Mouse (Mus musculus) ES-E14 (cell line): ENCODE measurements at regions not wholly inside any gene's neighbourhood (a gene's known extent, or its start where the extent isn't known, plus 50 kb on each side); places are given as distances from the start of the nearest gene placed in this dataset.

ENCODE experiments used
- CHD2 ChIP-seq: IDR thresholded peaks from 2 replicates; pipeline ENCODE4 v1.6.1; 2014; ENCODE audit warnings: mild to moderate bottlenecking, low read depth, low read length, inconsistent platforms
- HCFC1 ChIP-seq: IDR thresholded peaks from 2 replicates; pipeline ENCODE4 v1.6.1; 2012; ENCODE audit warnings: low read length, inconsistent platforms, borderline replicate concordance; ENCODE audit not compliant: insufficient read depth
- MAFK ChIP-seq: IDR thresholded peaks from 2 replicates; pipeline ENCODE4 v1.6.1; 2014; ENCODE audit warnings: mild to moderate bottlenecking, low read depth, low read length, inconsistent platforms; ENCODE audit not compliant: insufficient read depth
- ZC3H11A ChIP-seq: IDR thresholded peaks from 2 replicates; pipeline ENCODE4 v1.6.1; 2012; ENCODE audit warnings: low read depth, mild to moderate bottlenecking, inconsistent platforms, low read length, borderline replicate concordance
- ZNF384 ChIP-seq: IDR thresholded peaks from 2 replicates; pipeline ENCODE4 v1.6.1; 2012; ENCODE audit warnings: low read depth, low read length, inconsistent platforms

GRCm38 (mm10) chr11:38543893-38544292 lies 1308.1 kb upstream of the Tenm2 start:
- TF ChIP-seq HCFC1 (no peak), CHD2 (no peak), MAFK (no peak), ZC3H11A (no peak), ZNF384 (no peak)
